Mouse (Mus musculus) forebrain, embryonic 14.5 days (tissue): ENCODE data around the gene Rce1. TPM values are rescaled to one million over a fixed set of nuclear protein-coding genes. Genes with fewer than 3 reads are reported as not detected.

Source experiments
- ATAC-seq: fragments of 200-750 bp; cut with Nextera tagmentation; 2 replicates; pipeline ENCODE4 v1.8.0; 2017; ENCODE audit warnings: mild to moderate bottlenecking, moderate library complexity
- DNase-seq: peaks from one replicate; pipeline ENCODE4 v3.0.0-alpha.2; 2015; ENCODE audit warnings: low spot score
- H3K27ac ChIP-seq: fragments of 300-500 bp; sonication (generic); 2 replicates; pipeline ENCODE4 v1.5.1; 2014; ENCODE audit warnings: low read depth, mild to moderate bottlenecking, control low read depth, low read length, moderate library complexity
- H3K27me3 ChIP-seq: fragments of 300-500 bp; sonication (generic); replicated peaks from 2 replicates; pipeline ENCODE4 v1.6.1; 2014; ENCODE audit warnings: low read length, control low read depth, mixed read lengths; ENCODE audit not compliant: control insufficient read depth, insufficient read depth
- H3K36me3 ChIP-seq: fragments of 300-500 bp; sonication (generic); 2 replicates; pipeline ENCODE4 v1.6.1; 2014; ENCODE audit warnings: low read length, control low read depth; ENCODE audit not compliant: control insufficient read depth, insufficient read depth
- H3K4me1 ChIP-seq: fragments of 300-500 bp; sonication (generic); 2 replicates; pipeline ENCODE4 v1.6.1; 2014; ENCODE audit warnings: antibody characterized with exemption, low read length, control low read depth; ENCODE audit not compliant: control insufficient read depth, insufficient read depth
- H3K4me2 ChIP-seq: fragments of 300-500 bp; sonication (generic); 2 replicates; pipeline ENCODE4 v1.6.1; 2014; ENCODE audit warnings: mild to moderate bottlenecking, control low read depth, low read length
- H3K4me3 ChIP-seq: fragments of 300-500 bp; sonication (generic); 2 replicates; pipeline ENCODE4 v1.5.1; 2014; ENCODE audit warnings: low read depth, low read length, control low read depth
- H3K9ac ChIP-seq: fragments of 300-500 bp; sonication (generic); 2 replicates; pipeline ENCODE4 v1.6.1; 2014; ENCODE audit warnings: mild to moderate bottlenecking, low read length, control low read depth, moderate library complexity
- H3K9me3 ChIP-seq: fragments of 300-500 bp; sonication (generic); replicated peaks from 2 replicates; pipeline ENCODE4 v1.6.1; 2016; ENCODE audit warnings: low read length, control low read depth, mixed read lengths; ENCODE audit not compliant: control insufficient read depth
- WGBS: fragments of 180-500 bp; shearing (Covaris S2); extraction: QIAGEN DNeasy Blood & Tissue Kit; methylation state at CpG from one replicate; pipeline ENCODE4 v1.1.7; 2014; 5-methylcytosine and 5-hydroxymethylcytosine counted together
- polyA plus RNA-seq: library from polyadenylated mRNA; unstranded; fragments of >200 nt; fragmentation: Nextera tagmentation; extraction: Ambion mirVana; gene quantifications from 2 replicates; pipeline ENCODE4 v1.2.1, GENCODE M21; 2014

The Rce1 gene
- polyA plus RNA-seq, 1 experiment from 2014 or later = 57.1 TPM

DNA sequence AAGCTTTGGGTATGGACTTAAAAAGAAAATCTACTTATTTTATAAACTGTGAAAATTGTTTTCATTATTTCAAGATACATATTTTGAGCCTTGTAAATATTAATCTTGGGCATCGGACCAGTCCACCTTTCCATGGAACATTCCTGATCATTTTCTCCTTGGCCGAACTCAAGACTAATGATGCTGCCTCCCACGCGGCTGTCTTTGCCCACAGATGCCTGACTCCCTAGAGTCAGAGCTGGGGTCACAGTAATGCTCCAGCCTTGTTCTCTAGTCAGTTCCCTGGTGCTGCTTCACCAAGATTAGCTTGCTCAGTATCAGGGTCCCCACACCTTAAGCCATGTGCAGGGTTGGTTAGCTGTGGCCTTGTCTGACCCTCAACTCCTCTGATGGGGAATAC is 19.8 kb downstream of the Rce1 start:
- H3K9me3 ChIP-seq = no peaks in the 10 kb centered on the region
- H3K4me2 ChIP-seq = no peak overlapping the region
- no peak overlapping the region for H3K4me3 ChIP-seq
- no peaks in the 10 kb centered on the region for H3K4me1 ChIP-seq
- DNase-seq (no peak), ATAC-seq (no peak)
- H3K36me3 ChIP-seq = 0 out of 2 replicates have a peak, but pooled peaks cover 2% of the 10 kb centered on the region
- H3K27ac ChIP-seq = no peak overlapping the region
- H3K9ac ChIP-seq = no peak overlapping the region
- H3K27me3 ChIP-seq = no peaks in the 10 kb centered on the region
- WGBS = 93% methylated on average over 4 of the region's 4 CpGs

GRCm38 (mm10) chr19:4603801-4604723 is 21.4 kb downstream of the Rce1 start:
- H3K9me3 ChIP-seq = no peaks in the 10 kb centered on the region
- DNase-seq (peak; percentile 24), ATAC-seq (no peak)
- no peaks in the 10 kb centered on the region for H3K27me3 ChIP-seq
- H3K9ac ChIP-seq = no peak overlapping the region
- no peak overlapping the region for H3K4me3 ChIP-seq
- H3K27ac ChIP-seq = no peak overlapping the region
- no peaks in the 10 kb centered on the region for H3K36me3 ChIP-seq
- WGBS = 37% methylated on average over 24 of the region's 24 CpGs
- H3K4me1 ChIP-seq = no peaks in the 10 kb centered on the region
- H3K4me2 ChIP-seq = no peak overlapping the region

DNA sequence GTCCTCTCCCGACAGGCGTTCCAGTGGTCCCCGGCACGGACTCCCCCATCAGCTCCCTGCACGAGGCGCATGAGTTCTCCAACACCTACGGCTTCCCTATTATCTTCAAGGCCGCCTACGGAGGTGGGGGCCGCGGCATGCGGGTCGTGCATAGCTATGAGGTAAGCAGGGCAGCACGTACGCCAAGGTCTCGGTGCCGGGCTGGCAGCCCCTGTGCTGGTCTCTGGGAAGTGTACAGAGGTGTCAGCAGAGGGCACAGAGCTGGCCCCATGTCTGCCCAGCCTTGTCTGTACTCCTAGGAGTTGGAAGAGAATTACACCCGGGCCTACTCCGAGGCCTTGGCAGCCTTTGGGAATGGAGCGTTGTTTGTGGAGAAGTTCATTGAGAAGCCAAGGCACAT is 23.0 kb downstream of the Rce1 start:
- Histone ChIP-seq H3K9ac (no peak overlapping the region), H3K27ac (no peak overlapping the region), H3K36me3 (no peaks in the 10 kb centered on the region), H3K4me2 (no peak overlapping the region), H3K27me3 (no peaks in the 10 kb centered on the region), H3K4me3 (no peak overlapping the region), H3K9me3 (no peaks in the 10 kb centered on the region), H3K4me1 (no peaks in the 10 kb centered on the region)
- ATAC-seq (no peak), DNase-seq (no peak)
- 83% methylated on average over 20 of the region's 20 CpGs for WGBS

GRCm38 (mm10) chr19:4596071-4596470 is 29.4 kb downstream of the Rce1 start:
- H3K9ac ChIP-seq = no peak overlapping the region
- no peak overlapping the region for H3K4me2 ChIP-seq
- ATAC-seq = no peak
- no peaks in the 10 kb centered on the region for H3K9me3 ChIP-seq
- no peaks in the 10 kb centered on the region for H3K4me1 ChIP-seq
- DNase-seq = no peak
- no peak overlapping the region for H3K4me3 ChIP-seq
- H3K36me3 ChIP-seq = no peaks in the 10 kb centered on the region
- no peaks in the 10 kb centered on the region for H3K27me3 ChIP-seq
- 76% methylated on average over 2 of the region's 2 CpGs for WGBS
- H3K27ac ChIP-seq = no peak overlapping the region

DNA sequence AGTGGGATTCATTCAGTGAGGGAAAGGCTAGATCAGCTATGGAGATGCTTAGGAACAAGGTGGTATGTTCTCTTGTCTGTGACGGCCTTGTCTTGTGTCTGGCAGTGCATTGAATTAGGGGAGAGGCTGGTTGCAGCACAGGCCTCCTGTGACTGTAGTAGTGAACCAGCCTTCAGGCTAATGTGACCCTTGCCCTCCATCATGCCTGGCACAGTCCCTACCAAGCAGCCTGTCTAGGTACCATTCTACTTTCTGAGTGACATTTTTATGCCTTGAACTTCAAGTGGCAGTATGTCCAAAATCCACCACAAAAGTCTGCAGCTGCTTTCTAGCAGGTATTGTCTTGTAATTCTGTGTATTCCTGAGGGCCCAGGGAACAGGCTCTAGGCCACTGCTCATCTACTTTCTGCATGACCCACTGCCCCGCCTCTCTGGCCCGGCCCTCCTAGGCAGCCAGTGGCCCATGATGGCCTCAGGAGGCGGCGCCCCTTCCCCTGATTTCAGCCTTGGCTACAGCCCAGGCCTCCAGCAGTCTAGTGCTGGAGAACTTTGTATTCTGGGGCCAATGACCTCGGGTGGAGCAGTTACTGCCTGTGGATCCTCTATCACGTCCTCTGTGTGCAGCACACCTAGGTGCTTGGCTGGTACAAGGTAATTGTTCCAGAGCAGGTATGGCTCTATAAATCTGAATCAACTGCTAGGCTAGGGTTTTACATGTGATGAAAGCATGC is 31.5 kb downstream of the Rce1 start:
- DNase-seq (no peak), ATAC-seq (no peak)
- H3K27ac ChIP-seq = no peak overlapping the region
- H3K27me3 ChIP-seq = no peaks in the 10 kb centered on the region
- H3K9me3 ChIP-seq = no peaks in the 10 kb centered on the region
- H3K9ac ChIP-seq = no peak overlapping the region
- H3K4me1 ChIP-seq = no peaks in the 10 kb centered on the region
- no peaks in the 10 kb centered on the region for H3K36me3 ChIP-seq
- 57% methylated on average over 7 of the region's 7 CpGs for WGBS
- no peak overlapping the region for H3K4me2 ChIP-seq
- H3K4me3 ChIP-seq = no peak overlapping the region

DNA sequence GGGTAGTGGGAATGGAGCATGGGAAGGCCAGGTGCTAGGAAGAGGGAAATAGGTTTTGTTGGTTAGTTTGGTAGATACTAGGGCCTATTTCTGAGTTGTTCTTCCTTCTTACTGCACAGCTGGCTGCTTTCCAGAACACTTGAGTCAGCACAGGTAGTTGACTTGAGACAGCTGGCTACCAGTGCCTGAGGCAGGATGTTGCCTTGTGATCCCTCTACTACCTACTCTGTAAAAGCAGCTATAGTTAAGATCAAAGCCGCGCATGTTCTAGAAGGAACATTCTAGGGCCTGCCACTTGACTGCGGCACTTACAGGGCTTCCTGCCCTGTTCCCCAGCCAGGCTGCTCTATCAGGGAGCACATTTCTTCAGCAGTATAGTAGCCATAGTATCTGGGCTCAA is 35.4 kb downstream of the Rce1 start:
- Histone ChIP-seq H3K4me3 (no peak overlapping the region), H3K4me2 (no peak overlapping the region), H3K36me3 (no peaks in the 10 kb centered on the region), H3K9ac (no peak overlapping the region), H3K9me3 (no peaks in the 10 kb centered on the region), H3K27me3 (no peaks in the 10 kb centered on the region), H3K4me1 (no peaks in the 10 kb centered on the region), H3K27ac (no peak overlapping the region)
- ATAC-seq = no peak
- no peak for DNase-seq
- 96% methylated on average over 3 of the region's 3 CpGs for WGBS

- no peak for DNase-seq
- H3K36me3 ChIP-seq = no peaks in the 10 kb centered on the region
Observed at GRCm38 (mm10) chr19:4589081-4589480, 36.4 kb downstream of the Rce1 start.

GRCm38 (mm10) chr19:4588430-4588829 is 37.0 kb downstream of the Rce1 start:
- Histone ChIP-seq H3K27ac (no peak overlapping the region), H3K9me3 (no peaks in the 10 kb centered on the region), H3K36me3 (no peaks in the 10 kb centered on the region), H3K4me1 (no peaks in the 10 kb centered on the region), H3K4me2 (no peak overlapping the region), H3K9ac (no peak overlapping the region), H3K4me3 (no peak overlapping the region), H3K27me3 (no peaks in the 10 kb centered on the region)
- ATAC-seq (no peak), DNase-seq (no peak)
- WGBS = 68% methylated on average over 3 of the region's 3 CpGs

More at GRCm38 (mm10) chr19:4589081-4589480, 36.4 kb downstream of the Rce1 start:
- Histone ChIP-seq H3K9ac (no peak overlapping the region), H3K27me3 (no peaks in the 10 kb centered on the region), H3K27ac (no peak overlapping the region), H3K9me3 (no peaks in the 10 kb centered on the region), H3K4me3 (no peak overlapping the region), H3K4me1 (no peaks in the 10 kb centered on the region), H3K4me2 (no peak overlapping the region)
- ATAC-seq = no peak
- WGBS = 50% methylated on average over 1 of the region's 1 CpGs

GRCm38 (mm10) chr19:4587426-4587825 is 38.0 kb downstream of the Rce1 start:
- H3K4me1 ChIP-seq = no peaks in the 10 kb centered on the region
- H3K9me3 ChIP-seq = no peaks in the 10 kb centered on the region
- DNase-seq (no peak), ATAC-seq (no peak)
- H3K27me3 ChIP-seq = no peaks in the 10 kb centered on the region
- H3K4me2 ChIP-seq = no peak overlapping the region
- H3K27ac ChIP-seq = no peak overlapping the region
- 72% methylated on average over 2 of the region's 2 CpGs for WGBS
- no peak overlapping the region for H3K4me3 ChIP-seq
- H3K9ac ChIP-seq = no peak overlapping the region
- H3K36me3 ChIP-seq = no peaks in the 10 kb centered on the region
